Mouse (Mus musculus) thymus, adult 2 months (tissue): ENCODE data around the gene H2al2a. TPM values are rescaled to one million over a fixed set of nuclear protein-coding genes. Genes with fewer than 3 reads are reported as not detected.

Source experiments
- DNase-seq: peaks from one replicate; pipeline ENCODE4 v3.0.0; 2021
- H3K27ac ChIP-seq: fragments of 200-500 bp; 2 replicates; pipeline ENCODE4 v1.5.1; 2012; ENCODE audit warnings: low read length, control low read depth; ENCODE audit not compliant: control insufficient read depth, insufficient read depth
- H3K27me3 ChIP-seq: fragments of 200-500 bp; 2 replicates; pipeline ENCODE4 v1.6.1; 2012; ENCODE audit warnings: mild to moderate bottlenecking, low read length, moderate library complexity, mixed read lengths; ENCODE audit not compliant: control insufficient read depth, insufficient read depth
- H3K36me3 ChIP-seq: fragments of 200-500 bp; 2 replicates; pipeline ENCODE4 v1.6.1; 2012; ENCODE audit warnings: mild to moderate bottlenecking, low read length, moderate library complexity; ENCODE audit not compliant: control insufficient read depth, insufficient read depth
- H3K4me1 ChIP-seq: fragments of 200-500 bp; replicated peaks from 2 replicates; pipeline ENCODE4 v1.6.1; 2012; ENCODE audit warnings: low read length; ENCODE audit not compliant: control insufficient read depth, insufficient read depth
- H3K4me3 ChIP-seq: fragments of 200-500 bp; 2 replicates; pipeline ENCODE4 v1.5.1; 2012; ENCODE audit warnings: mild to moderate bottlenecking, low read length, control low read depth, moderate library complexity; ENCODE audit not compliant: control insufficient read depth, insufficient read depth
- CTCF ChIP-seq: fragments of 200-500 bp; IDR thresholded peaks from 2 replicates; pipeline ENCODE4 v1.5.1; 2012; ENCODE audit warnings: mild to moderate bottlenecking, control low read depth, low read length, moderate library complexity, borderline replicate concordance; ENCODE audit not compliant: control insufficient read depth, poor library complexity, insufficient read depth; ENCODE audit errors: extremely low read depth
- POLR2A ChIP-seq: fragments of 200-500 bp; IDR thresholded peaks from 2 replicates; pipeline ENCODE4 v1.6.1; 2012; ENCODE audit warnings: mild to moderate bottlenecking, low read length, control low read depth, moderate library complexity; ENCODE audit not compliant: control insufficient read depth, poor library complexity, insufficient read depth; ENCODE audit errors: extremely low read depth
- WGBS: fragments of 180-500 bp; shearing (Covaris S2); methylation state at CpG from one replicate; pipeline ENCODE4 v1.1.7; 2018; 5-methylcytosine and 5-hydroxymethylcytosine counted together
- polyA plus RNA-seq: library from polyadenylated mRNA; depleted of rRNA; stranded (reverse); fragments of >200 nt; gene quantifications from 2 replicates; pipeline ENCODE4 v1.2.3, GENCODE M21; 2012

H2al2a gene
- polyA plus RNA-seq, 1 experiment, result not detected

- no peak for DNase-seq
- Histone ChIP-seq H3K27me3 (no peaks in the 10 kb centered on the region), H3K36me3 (no peaks in the 10 kb centered on the region), H3K4me1 (no peaks in the 10 kb centered on the region), H3K27ac (no peak overlapping the region), H3K4me3 (no peak overlapping the region)
- 82% methylated on average over 4 of the region's 4 CpGs for whole genome bisulfite sequencing
- TF ChIP-seq POLR2A, result no peak
- TF ChIP-seq CTCF, result no peak
Observed at GRCm38 (mm10) chr2:17975601-17976327, 21.0 kb downstream of the H2al2a start.

- Histone ChIP-seq H3K27me3 (no peaks in the 10 kb centered on the region), H3K4me1 (no peaks in the 10 kb centered on the region), H3K4me3 (no peak overlapping the region), H3K36me3 (no peaks in the 10 kb centered on the region), H3K27ac (no peak overlapping the region)
- TF ChIP-seq POLR2A (no peak), CTCF (no peak)
- no peak for DNase-seq
- 92% methylated on average over 2 of the region's 2 CpGs for WGBS
Observed at GRCm38 (mm10) chr2:17973868-17974440, 22.8 kb downstream of the H2al2a start.

- no peak for DNase-seq
- no peak overlapping the region for H3K27ac ChIP-seq
- 96% methylated on average over 5 of the region's 5 CpGs for WGBS
- no peaks in the 10 kb centered on the region for H3K36me3 ChIP-seq
- TF ChIP-seq CTCF (no peak), POLR2A (no peak)
- H3K4me1 ChIP-seq, result no peaks in the 10 kb centered on the region
- H3K27me3 ChIP-seq, result no peaks in the 10 kb centered on the region
- H3K4me3 ChIP-seq, result no peak overlapping the region
Observed at GRCm38 (mm10) chr2:17973246-17973645, 23.5 kb downstream of the H2al2a start.

- Histone ChIP-seq H3K36me3 (no peaks in the 10 kb centered on the region), H3K4me3 (no peak overlapping the region), H3K27me3 (no peaks in the 10 kb centered on the region), H3K4me1 (no peaks in the 10 kb centered on the region), H3K27ac (no peak overlapping the region)
- no peak for DNase-seq
- TF ChIP-seq POLR2A, result no peak
- no peak for TF ChIP-seq CTCF
- WGBS, result 97% methylated on average over 2 of the region's 2 CpGs
Observed at GRCm38 (mm10) chr2:17972843-17973242, 23.9 kb downstream of the H2al2a start.

- WGBS, result 96% methylated on average over 6 of the region's 6 CpGs
- Histone ChIP-seq H3K27ac (no peak overlapping the region), H3K4me1 (no peaks in the 10 kb centered on the region), H3K4me3 (no peak overlapping the region), H3K27me3 (no peaks in the 10 kb centered on the region), H3K36me3 (no peaks in the 10 kb centered on the region)
- TF ChIP-seq POLR2A (no peak), CTCF (no peak)
- DNase-seq, result no peak
Observed at GRCm38 (mm10) chr2:17971407-17971806, 25.4 kb downstream of the H2al2a start.

- no peaks in the 10 kb centered on the region for H3K4me1 ChIP-seq
- 50% methylated on average over 1 of the region's 1 CpGs for WGBS
- no peak overlapping the region for H3K27ac ChIP-seq
- TF ChIP-seq CTCF (no peak), POLR2A (no peak)
- H3K4me3 ChIP-seq, result no peak overlapping the region
- H3K27me3 ChIP-seq, result no peaks in the 10 kb centered on the region
- DNase-seq, result no peak
- no peaks in the 10 kb centered on the region for H3K36me3 ChIP-seq
Observed at GRCm38 (mm10) chr2:17970662-17971061, 26.1 kb downstream of the H2al2a start.
